Mouse (Mus musculus): ENCODE data around the gene Ppm1m.

DNA sequence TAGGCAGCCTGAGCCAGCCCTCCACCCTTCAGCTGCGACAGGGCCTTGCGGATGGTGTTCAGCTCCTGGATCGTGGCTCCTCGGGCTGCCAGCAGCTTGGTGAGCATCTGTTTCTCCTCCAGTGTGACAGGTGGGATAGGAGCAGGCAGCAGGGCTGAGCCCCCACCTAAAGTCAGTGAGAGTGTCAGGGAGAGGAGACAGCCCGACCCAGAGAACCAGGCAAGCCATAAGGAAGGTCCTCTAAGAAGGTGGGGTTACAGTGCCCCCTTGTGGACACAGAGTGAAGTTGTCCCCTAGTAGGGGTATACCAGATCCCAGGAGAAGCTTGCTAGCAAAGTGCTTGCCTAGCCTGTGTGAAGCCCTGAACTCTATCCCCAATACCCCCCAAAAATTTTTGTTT lies 43.1 kb downstream of the Ppm1m start:
- TF ChIP-seq CTCF (IDR thresholded peaks at IDR 0.05) (peak; percentile 74), EP300 (IDR thresholded peaks at IDR 0.05) (no peak)
